Mouse (Mus musculus) spleen, adult 2 months (tissue): Measurements from ENCODE around the gene Epn1. TPM values are rescaled to one million over a fixed set of nuclear protein-coding genes. Genes with fewer than 3 reads are reported as not detected.

Source experiments
- DNase-seq, 2 experiments: peaks; one replicate each; pipeline versions ENCODE4 v3.0.0 to v3.0.0-alpha.2; 2012 to 2021; ENCODE audit warnings: low spot score in 2 of 2, low read depth in 1 of 2
- H3K27ac ChIP-seq: fragments of 200-500 bp; 2 replicates; pipeline ENCODE4 v1.5.1; 2012; ENCODE audit warnings: low read length, inconsistent platforms; ENCODE audit not compliant: insufficient read depth
- H3K27me3 ChIP-seq: fragments of 200-500 bp; 2 replicates; pipeline ENCODE4 v1.6.1; 2012; ENCODE audit warnings: mild to moderate bottlenecking, moderate library complexity, low read length, inconsistent platforms; ENCODE audit not compliant: control insufficient read depth, insufficient read depth
- H3K36me3 ChIP-seq: fragments of 200-500 bp; 2 replicates; pipeline ENCODE4 v1.6.1; 2012; ENCODE audit warnings: mild to moderate bottlenecking, low read length, inconsistent platforms; ENCODE audit not compliant: control insufficient read depth, insufficient read depth
- H3K4me1 ChIP-seq: fragments of 200-500 bp; 2 replicates; pipeline ENCODE4 v1.6.1; 2011; ENCODE audit warnings: inconsistent platforms; ENCODE audit not compliant: control insufficient read depth, insufficient read depth, insufficient read length
- H3K4me3 ChIP-seq: fragments of 200-500 bp; 2 replicates; pipeline ENCODE4 v1.5.1; 2011; ENCODE audit warnings: mild to moderate bottlenecking, inconsistent platforms; ENCODE audit not compliant: insufficient read depth, insufficient read length; ENCODE audit errors: extremely low read depth
- CTCF ChIP-seq: fragments of 200-500 bp; IDR thresholded peaks from 2 replicates; pipeline ENCODE4 v1.5.1; 2011; ENCODE audit warnings: mild to moderate bottlenecking, inconsistent platforms; ENCODE audit not compliant: insufficient read depth, insufficient read length, insufficient replicate concordance; ENCODE audit errors: extremely low read depth
- POLR2A ChIP-seq: fragments of 200-500 bp; IDR thresholded peaks from 2 replicates; pipeline ENCODE4 v1.6.1; 2011; ENCODE audit warnings: low read depth, low read length, inconsistent platforms
- WGBS: fragments of 180-500 bp; shearing (Covaris S2); methylation state at CpG from one replicate; pipeline ENCODE4 v1.1.7; 2018; 5-methylcytosine and 5-hydroxymethylcytosine counted together
- polyA plus RNA-seq: library from polyadenylated mRNA; depleted of rRNA; stranded (reverse); fragments of >200 nt; gene quantifications from 2 replicates; pipeline ENCODE4 v1.2.3, GENCODE M21; 2012

Gene Epn1
- polyA plus RNA-seq, 1 experiment = 196 TPM

GRCm38 (mm10) chr7:5037026-5037425 is 43.0 kb upstream of the Epn1 start:
- no peaks in the 10 kb centered on the region for H3K27me3 ChIP-seq
- no peak for DNase-seq

GRCm38 (mm10) chr7:5037467-5037866 is 42.6 kb upstream of the Epn1 start:
- no peak overlapping the region for H3K27ac ChIP-seq

More at GRCm38 (mm10) chr7:5037026-5037425, 43.0 kb upstream of the Epn1 start:
- no peak overlapping the region for H3K27ac ChIP-seq
- TF ChIP-seq POLR2A = no peak
- TF ChIP-seq CTCF = no peak
- H3K4me1 ChIP-seq = no peaks in the 10 kb centered on the region; the same call in 1 of the 2 replicates
- no peak overlapping the region for H3K4me3 ChIP-seq
- 94% methylated on average over 7 of the region's 7 CpGs for WGBS
- H3K36me3 ChIP-seq = 0 out of 2 replicates have a peak, but pooled peaks cover 3% of the 10 kb centered on the region

GRCm38 (mm10) chr7:5038109-5038732 is 41.8 kb upstream of the Epn1 start, which contains the start of gene Zfp784:
TSS of gene Zfp784 (minus strand) at chr7:5038446.
- 0 out of 2 replicates have a peak, but pooled peaks cover under 1% of the 10 kb centered on the region for H3K36me3 ChIP-seq
- 1% methylated on average over 48 of the region's 48 CpGs for WGBS
- H3K4me3 ChIP-seq = peak within 1 kb of the TSS; percentile 90
- H3K27ac ChIP-seq = peak within 1 kb of the TSS; percentile 95
- H3K27me3 ChIP-seq = no peaks in the 10 kb centered on the region
- peak; percentile 79 for TF ChIP-seq POLR2A
- TF ChIP-seq CTCF = no peak
- H3K4me1 ChIP-seq = no peaks in the 10 kb centered on the region; the same call in 1 of the 2 replicates
- peak; percentile 83 to 92 for DNase-seq

More at GRCm38 (mm10) chr7:5037467-5037866, 42.6 kb upstream of the Epn1 start:
- H3K4me3 ChIP-seq = no peak overlapping the region
- 90% methylated on average over 8 of the region's 8 CpGs for WGBS
- H3K36me3 ChIP-seq = 0 out of 2 replicates have a peak, but pooled peaks cover 3% of the 10 kb centered on the region
- H3K4me1 ChIP-seq = no peaks in the 10 kb centered on the region; the same call in 1 of the 2 replicates
- H3K27me3 ChIP-seq = no peaks in the 10 kb centered on the region
- no peak for TF ChIP-seq CTCF
- TF ChIP-seq POLR2A = no peak
- DNase-seq = no peak

- Histone ChIP-seq H3K27ac (no peak overlapping the region), H3K36me3 (no peaks in the 10 kb centered on the region), H3K27me3 (no peaks in the 10 kb centered on the region), H3K4me1 (no peaks in the 10 kb centered on the region; the same call in 1 of the 2 replicates), H3K4me3 (no peak overlapping the region)
- WGBS = 27% methylated on average over 5 of the region's 5 CpGs
- no peak for DNase-seq
- TF ChIP-seq CTCF (no peak), POLR2A (no peak)
These were observed 41.1 kb upstream of the Epn1 start for GRCm38 (mm10) chr7:5038940-5039339.

- Histone ChIP-seq H3K4me3 (no peak overlapping the region), H3K36me3 (no peaks in the 10 kb centered on the region), H3K4me1 (no peaks in the 10 kb centered on the region), H3K27me3 (no peaks in the 10 kb centered on the region), H3K27ac (no peak overlapping the region)
- TF ChIP-seq CTCF = no peak
- no peak for TF ChIP-seq POLR2A
- DNase-seq = no peak
- 60% methylated on average over 2 of the region's 2 CpGs for WGBS
These were observed 35.1 kb upstream of the Epn1 start for GRCm38 (mm10) chr7:5044981-5045380.

GRCm38 (mm10) chr7:5046112-5046511 is 33.9 kb upstream of the Epn1 start:
- DNase-seq = no peak
- TF ChIP-seq CTCF (no peak), POLR2A (no peak)
- H3K4me1 ChIP-seq = no peaks in the 10 kb centered on the region
- no peak overlapping the region for H3K4me3 ChIP-seq
- no peaks in the 10 kb centered on the region for H3K27me3 ChIP-seq
- H3K27ac ChIP-seq = no peak overlapping the region
- 45% methylated on average over 2 of the region's 2 CpGs for WGBS
- no peaks in the 10 kb centered on the region for H3K36me3 ChIP-seq

GRCm38 (mm10) chr7:5047313-5047712 is 32.7 kb upstream of the Epn1 start:
- Histone ChIP-seq H3K36me3 (no peaks in the 10 kb centered on the region), H3K4me3 (no peak overlapping the region), H3K4me1 (peaks cover 2% of the 10 kb centered on the region), H3K27ac (no peak overlapping the region), H3K27me3 (peaks cover 6% of the 10 kb centered on the region)
- WGBS = 20% methylated on average over 2 of the region's 2 CpGs
- TF ChIP-seq POLR2A (no peak), CTCF (no peak)
- DNase-seq = peak in 1 of 2 experiments; percentile 39
